Mouse (Mus musculus) cerebellum, adult 11 months (tissue): ENCODE results near the gene Capn6.

Source experiments
- DNase-seq: peaks from one replicate; pipeline ENCODE4 v3.0.0; 2022

Capn6 gene

GRCm38 (mm10) chrX:143827212-143827611, at the start of gene Capn6:
TSS of gene Capn6 (minus strand) at chrX:143827414.
- no peak for DNase-seq

GRCm38 (mm10) chrX:143867129-143867664, 40.0 kb upstream of the Capn6 start:
- DNase-seq = no peak

- DNase-seq = no peak
These were observed 24.1 kb upstream of the Capn6 start for GRCm38 (mm10) chrX:143851351-143851750.

GRCm38 (mm10) chrX:143849969-143850368, 22.8 kb upstream of the Capn6 start:
- no peak for DNase-seq

GRCm38 (mm10) chrX:143846637-143847036, 19.4 kb upstream of the Capn6 start:
- DNase-seq = no peak

- no peak for DNase-seq
These were observed 693 bp downstream of the Capn6 start for GRCm38 (mm10) chrX:143826521-143826920.

GRCm38 (mm10) chrX:143818961-143819360, 8.3 kb downstream of the Capn6 start:
- DNase-seq = no peak

- no peak for DNase-seq
These were observed 11.3 kb downstream of the Capn6 start for GRCm38 (mm10) chrX:143815948-143816347.

GRCm38 (mm10) chrX:143762556-143762955, 64.7 kb downstream of the Capn6 start:
- no peak for DNase-seq
